Mouse (Mus musculus): Measurements from ENCODE around the gene Zfp36l2.

- TF ChIP-seq CTCF (IDR thresholded peaks at IDR 0.05) (no peak), EP300 (IDR thresholded peaks at IDR 0.05) (no peak)
These were observed 40.3 kb downstream of the Zfp36l2 start for GRCm38 (mm10) chr17:84147183-84148108.
